Mouse (Mus musculus) monocyte, adult 5-6 weeks (primary cell): ENCODE measurements around the gene Chic2. TPM values are rescaled to one million over a fixed set of nuclear protein-coding genes. Genes with fewer than 3 reads are reported as not detected.
A peak's percentile ranks its signal among the peaks of the same experiment; 100 is the strongest.

Experiments used
- ATAC-seq: fragments of 153-309, 156-312 bp; replicated peaks from 2 replicates; pipeline ENCODE4 v1.8.0; 2017; ENCODE audit warnings: mild to moderate bottlenecking; ENCODE audit not compliant: low TSS enrichment, insufficient number of reproducible peaks, severe bottlenecking, poor library complexity, low FRiP score
- total RNA-seq: library from RNA; stranded (forward); fragments of 200-1000, 200-491, 200-594 nt; gene quantifications from 3 replicates; pipeline ENCODE4 v1.2.3, GENCODE M21; 2017

Gene Chic2
- 46.4 to 89.2 TPM (median 58.3 TPM) in 3 replicates for total RNA-seq

- ATAC-seq = peak; percentile 36; the same call in 1 of the 2 replicates
These were observed at the start of gene Chic2 for GRCm38 (mm10) chr5:75044310-75044904. Chic2 (minus strand) TSS chr5:75044774.

- ATAC-seq = no peak
These were observed 41.3 kb upstream of the Chic2 start for GRCm38 (mm10) chr5:75085906-75086305.

- ATAC-seq = no peak
These were observed 40.9 kb upstream of the Chic2 start for GRCm38 (mm10) chr5:75085521-75085875.

DNA sequence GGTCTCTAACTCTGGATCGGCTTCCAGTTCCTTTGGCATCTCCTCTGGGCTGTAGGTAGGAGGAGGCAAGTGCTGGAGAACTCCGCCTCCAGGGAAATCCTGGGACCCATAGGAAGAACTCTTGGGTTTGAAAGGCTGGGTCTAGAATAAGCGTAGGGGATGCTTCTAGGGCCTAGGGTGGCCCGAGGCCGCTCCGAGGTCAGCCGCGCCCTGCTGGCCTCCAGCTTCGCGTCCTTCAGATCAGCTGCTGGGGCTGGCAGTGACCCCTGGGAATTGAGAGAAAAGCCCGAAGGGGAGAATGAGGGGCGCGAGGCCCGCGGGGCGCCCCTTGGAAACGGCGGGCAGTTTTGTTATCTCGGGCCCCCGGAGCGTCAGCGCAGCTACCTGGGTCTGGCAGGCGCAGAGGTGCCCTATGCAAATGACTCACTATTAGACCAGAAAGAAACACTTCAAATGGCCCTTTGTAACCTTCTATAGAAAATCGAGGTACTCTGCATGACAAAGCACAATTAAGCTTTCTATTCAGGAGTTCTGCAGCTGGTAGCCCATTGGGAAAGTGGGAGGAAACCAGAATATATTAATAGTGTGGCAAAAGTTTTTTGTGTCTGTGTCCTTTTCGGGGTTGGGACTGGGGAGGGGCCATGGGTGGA, 40.4 kb upstream of the Chic2 start:
- ATAC-seq = no peak

GRCm38 (mm10) chr5:75084393-75084870, 39.9 kb upstream of the Chic2 start:
- no peak for ATAC-seq

DNA sequence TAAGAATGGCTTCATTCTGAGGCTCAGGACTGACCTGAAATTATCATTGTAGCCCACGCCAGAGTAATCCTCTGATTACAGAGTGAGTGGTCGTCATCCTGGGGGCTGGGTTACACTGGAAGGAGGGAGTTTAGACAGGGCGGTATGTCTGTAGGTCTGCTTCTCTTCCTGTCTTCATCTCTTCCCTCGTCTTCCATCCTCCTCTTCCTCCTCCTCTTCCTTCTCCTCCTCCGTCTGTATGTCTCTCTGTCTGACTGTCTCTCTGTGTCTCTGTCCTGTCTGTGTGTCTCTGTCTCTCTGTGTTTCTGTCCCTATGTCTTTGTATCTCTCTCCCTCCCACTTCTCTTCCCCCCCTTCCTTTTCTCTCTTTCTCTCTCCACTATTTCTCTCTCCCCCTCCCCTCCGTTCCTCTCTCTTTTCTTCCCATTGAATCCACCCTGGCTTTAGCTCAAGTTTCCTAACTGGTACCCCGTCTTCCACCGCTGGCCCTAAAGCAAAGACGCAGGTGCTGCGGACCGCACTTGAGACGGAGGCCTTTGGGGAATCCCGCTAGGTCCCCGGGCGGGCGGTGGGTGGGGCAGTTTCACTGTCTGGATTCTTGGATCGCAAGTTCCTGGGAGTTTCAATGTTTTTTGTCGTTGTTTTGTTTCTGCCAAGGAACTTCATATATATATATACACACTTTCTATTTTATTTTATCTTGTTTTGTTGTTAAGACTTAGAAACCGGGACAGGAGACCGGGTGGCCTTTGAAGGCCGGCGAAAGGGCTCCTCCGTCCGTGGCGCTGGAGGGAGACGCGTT, 39.2 kb upstream of the Chic2 start:
- no peak for ATAC-seq

- ATAC-seq = no peak
These were observed 38.5 kb upstream of the Chic2 start for GRCm38 (mm10) chr5:75083061-75083460.

DNA sequence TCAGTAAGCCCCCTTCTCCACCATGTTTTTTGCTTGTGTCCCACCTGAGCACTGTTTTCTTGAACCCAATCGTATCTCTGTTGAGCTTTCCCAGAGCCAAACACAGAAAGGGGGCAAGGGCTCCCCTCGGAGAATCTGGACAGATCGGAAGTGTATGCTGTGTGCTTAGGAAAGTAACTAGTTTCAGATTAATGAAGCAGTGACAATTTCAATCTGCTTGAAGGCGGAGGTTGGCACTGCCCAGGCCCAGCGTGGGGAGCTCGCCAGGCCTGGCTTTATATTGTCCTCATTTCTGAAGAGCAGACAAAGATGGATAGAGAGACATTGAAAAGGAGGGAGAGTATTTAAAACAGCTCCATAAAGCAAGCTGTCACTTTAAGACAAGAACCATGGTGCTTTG, 37.9 kb upstream of the Chic2 start:
- no peak for ATAC-seq

GRCm38 (mm10) chr5:75079564-75079963, 35.0 kb upstream of the Chic2 start:
- ATAC-seq = no peak

DNA sequence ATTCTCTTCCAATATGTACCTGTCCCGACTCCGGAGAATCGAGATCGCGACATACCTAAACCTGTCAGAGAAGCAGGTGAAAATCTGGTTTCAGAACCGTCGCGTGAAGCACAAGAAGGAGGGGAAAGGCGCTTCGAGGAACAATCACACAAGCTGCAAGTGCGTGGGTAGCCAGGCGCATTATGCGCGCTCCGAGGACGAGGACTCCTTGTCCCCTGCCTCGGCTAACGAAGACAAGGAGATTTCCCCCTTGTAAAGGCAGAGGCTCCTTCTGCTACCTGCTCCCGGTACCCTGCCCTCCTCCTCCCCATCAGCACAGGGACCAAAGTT, 32.4 kb upstream of the Chic2 start:
- ATAC-seq = no peak

- no peak for ATAC-seq
These were observed 31.9 kb upstream of the Chic2 start for GRCm38 (mm10) chr5:75076326-75077050.

DNA sequence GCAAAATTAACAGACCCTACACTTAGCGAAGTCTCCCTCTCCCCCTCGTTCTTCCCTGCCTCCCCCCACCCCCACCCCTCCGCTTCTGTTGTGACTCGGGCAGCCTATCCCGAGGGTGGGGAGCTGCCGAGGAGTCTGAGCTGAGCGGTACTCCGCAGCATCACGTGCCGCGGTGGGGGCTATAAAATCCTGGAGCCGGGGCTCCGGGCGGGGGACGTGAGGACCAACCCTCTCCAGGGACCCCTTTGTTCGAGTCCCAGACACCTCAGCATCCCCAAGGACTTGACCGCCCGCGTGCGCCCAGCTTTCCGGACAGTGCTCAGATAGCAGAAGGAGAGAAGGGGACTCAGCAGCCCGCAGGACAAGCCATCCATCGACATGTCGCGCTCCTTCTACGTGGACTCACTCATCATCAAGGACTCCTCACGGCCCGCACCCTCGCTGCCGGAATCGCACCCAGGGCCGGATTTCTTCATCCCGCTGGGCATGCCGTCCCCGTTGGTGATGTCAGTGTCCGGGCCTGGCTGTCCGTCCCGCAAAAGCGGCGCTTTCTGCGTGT, 30.9 kb upstream of the Chic2 start, which contains the start of gene Gsx2:
TSS of gene Gsx2 (plus strand) at position 219 of the 559 bp plus-strand sequence.
- no peak for ATAC-seq

- ATAC-seq = no peak
These were observed 30.2 kb upstream of the Chic2 start for GRCm38 (mm10) chr5:75074537-75075382.

DNA sequence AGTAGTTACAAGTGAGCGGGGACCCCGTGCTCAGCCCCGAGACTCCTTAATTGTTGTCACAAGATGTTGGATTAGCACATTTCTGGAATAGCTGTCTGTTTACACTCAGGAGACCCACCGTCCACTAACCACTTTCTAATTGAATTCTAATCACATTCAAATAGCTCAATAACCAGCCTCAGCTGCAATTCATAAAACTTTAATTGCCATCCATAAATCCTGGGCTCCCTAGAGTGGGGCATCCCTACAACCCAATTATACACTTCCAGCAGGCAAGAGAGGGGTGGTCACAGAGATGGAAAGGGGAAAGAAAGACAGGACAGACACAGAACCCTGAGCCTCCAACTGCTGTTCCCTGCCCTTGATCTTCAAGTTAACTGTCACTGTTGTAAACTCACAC, 29.6 kb upstream of the Chic2 start:
- ATAC-seq = no peak

- no peak for ATAC-seq
These were observed 29.1 kb upstream of the Chic2 start for GRCm38 (mm10) chr5:75073684-75074083.

- ATAC-seq = no peak
These were observed 28.6 kb upstream of the Chic2 start for GRCm38 (mm10) chr5:75073167-75073566.

DNA sequence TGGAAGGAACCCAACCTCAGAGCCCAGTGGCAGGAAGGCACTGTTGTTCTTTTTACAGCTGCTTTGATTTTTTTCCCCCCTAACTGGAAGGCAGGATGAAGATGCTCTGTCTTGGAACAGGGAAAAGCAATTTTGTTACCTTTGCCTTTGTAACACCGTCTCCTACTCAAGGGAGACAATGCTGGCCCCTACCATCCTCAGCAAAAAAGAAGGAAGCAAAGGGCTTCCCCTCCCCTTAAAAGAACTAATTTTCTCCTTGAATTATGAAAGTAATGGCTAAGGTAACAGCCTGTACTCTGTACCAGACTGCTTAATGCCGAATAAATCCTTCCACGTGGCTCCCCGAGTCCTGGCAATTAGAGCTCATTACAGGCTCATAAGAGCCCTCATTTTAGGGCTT, 28.0 kb upstream of the Chic2 start:
- ATAC-seq = no peak

GRCm38 (mm10) chr5:75071951-75072350, 27.4 kb upstream of the Chic2 start:
- ATAC-seq = no peak
